Mouse (Mus musculus): Measurements from ENCODE around the gene Zfp961. TPM values are rescaled to one million over a fixed set of nuclear protein-coding genes. Genes with fewer than 3 reads are reported as not detected.
"Not testable (repeated sequence)": the region's sequence is repeated elsewhere in the genome, so short reads cannot be mapped to it uniquely, and the experiment has no call there.

Zfp961 gene
- polyA plus RNA-seq (2014; fragmentation: Nextera tagmentation; extraction: Ambion mirVana) = 30.9 and 32.1 TPM in 2 replicates

GRCm38 (mm10) chr8:71950482-71951221, at the start of gene Zfp961:
Gene Zfp961, plus strand, starts transcription at chr8:71951038.
- no peaks in the 10 kb centered on the region for H3K4me1 ChIP-seq (ENCODE audit: control insufficient read depth, insufficient read depth, low read length)
- peak within 1 kb of the TSS; percentile 70 for H3K9ac ChIP-seq (replicated peaks; ENCODE audit: low read length)
- H3K4me2 ChIP-seq (ENCODE audit: low read depth, low read length) = peak within 1 kb of the TSS; percentile 55
- DNase-seq (ENCODE audit: low spot score) (peak; percentile 99), ATAC-seq (replicated peaks; ENCODE audit: insufficient number of reproducible peaks, low FRiP score, low TSS enrichment, low read depth) (peak; percentile 100)
- no peaks in the 10 kb centered on the region for H3K27me3 ChIP-seq (ENCODE audit: control insufficient read depth, insufficient read depth, low read length)
- WGBS = 4% methylated on average over 34 of the region's 34 CpGs
- H3K27ac ChIP-seq (replicated peaks; ENCODE audit: low read depth, low read length) = 0 out of 2 replicates have a peak within 1 kb of the TSS, but pooled peaks have one; percentile 48
- H3K36me3 ChIP-seq (replicated peaks; ENCODE audit: control insufficient read depth, insufficient read depth, low read depth, low read length) = peaks cover 3% of the 10 kb centered on the region
- H3K4me3 ChIP-seq (ENCODE audit: low read depth, low read length) = peak within 1 kb of the TSS; percentile 68
- no peaks in the 10 kb centered on the region for H3K9me3 ChIP-seq (replicated peaks; ENCODE audit: control insufficient read depth, low read length)

GRCm38 (mm10) chr8:71903084-71903483, 47.8 kb upstream of the Zfp961 start:
- not testable (repeated sequence) for ATAC-seq (replicated peaks; ENCODE audit: insufficient number of reproducible peaks, low FRiP score, low TSS enrichment, low read depth); H3K27me3 ChIP-seq (ENCODE audit: control insufficient read depth, insufficient read depth, low read length); H3K9me3 ChIP-seq (replicated peaks; ENCODE audit: control insufficient read depth, low read length); H3K4me2 ChIP-seq (ENCODE audit: low read depth, low read length); DNase-seq (ENCODE audit: low spot score); H3K9ac ChIP-seq (replicated peaks; ENCODE audit: low read length); H3K4me1 ChIP-seq (ENCODE audit: control insufficient read depth, insufficient read depth, low read length); H3K4me3 ChIP-seq (ENCODE audit: low read depth, low read length); H3K27ac ChIP-seq (replicated peaks; ENCODE audit: low read depth, low read length); H3K36me3 ChIP-seq (replicated peaks; ENCODE audit: control insufficient read depth, insufficient read depth, low read depth, low read length)
- WGBS = 74% methylated on average over 1 of the region's 1 CpGs

- Histone ChIP-seq H3K4me3 (ENCODE audit: low read depth, low read length) (no peak overlapping the region), H3K4me2 (ENCODE audit: low read depth, low read length) (no peak overlapping the region), H3K9ac (replicated peaks; ENCODE audit: low read length) (no peak overlapping the region), H3K9me3 (replicated peaks; ENCODE audit: control insufficient read depth, low read length) (no peaks in the 10 kb centered on the region), H3K27ac (replicated peaks; ENCODE audit: low read depth, low read length) (no peak overlapping the region), H3K36me3 (replicated peaks; ENCODE audit: control insufficient read depth, insufficient read depth, low read depth, low read length) (no peaks in the 10 kb centered on the region), H3K27me3 (ENCODE audit: control insufficient read depth, insufficient read depth, low read length) (no peaks in the 10 kb centered on the region), H3K4me1 (ENCODE audit: control insufficient read depth, insufficient read depth, low read length) (no peaks in the 10 kb centered on the region)
- WGBS = 88% methylated on average over 1 of the region's 1 CpGs
- ATAC-seq (replicated peaks; ENCODE audit: insufficient number of reproducible peaks, low FRiP score, low TSS enrichment, low read depth) (no peak), DNase-seq (ENCODE audit: low spot score) (no peak)
Measured at GRCm38 (mm10) chr8:71906809-71907208, 44.0 kb upstream of the Zfp961 start.

- 93% methylated on average over 5 of the region's 5 CpGs for WGBS
- Histone ChIP-seq H3K27ac (replicated peaks; ENCODE audit: low read depth, low read length) (peak overlapping the region; percentile 97; the same call in 1 of the 2 replicates), H3K4me3 (ENCODE audit: low read depth, low read length) (peak overlapping the region; percentile 70)
Measured at GRCm38 (mm10) chr8:71907798-71908257, 43.0 kb upstream of the Zfp961 start.

GRCm38 (mm10) chr8:71908309-71909261, 42.3 kb upstream of the Zfp961 start, which contains the start of the genes Zfp882 and Zfp617:
Gene Zfp882, plus strand, starts transcription at chr8:71908608.
Gene Zfp617, plus strand, starts transcription at chr8:71908635.
- Histone ChIP-seq H3K9me3 (replicated peaks; ENCODE audit: control insufficient read depth, low read length) (no peaks in the 10 kb centered on the region), H3K36me3 (replicated peaks; ENCODE audit: control insufficient read depth, insufficient read depth, low read depth, low read length) (no peaks in the 10 kb centered on the region), H3K4me1 (ENCODE audit: control insufficient read depth, insufficient read depth, low read length) (no peaks in the 10 kb centered on the region), H3K27me3 (ENCODE audit: control insufficient read depth, insufficient read depth, low read length) (no peaks in the 10 kb centered on the region), H3K27ac (replicated peaks; ENCODE audit: low read depth, low read length) (peak within 1 kb of the TSS; percentile 97), H3K4me2 (ENCODE audit: low read depth, low read length) (peak within 1 kb of the TSS; percentile 64), H3K9ac (replicated peaks; ENCODE audit: low read length) (peak within 1 kb of the TSS; percentile 98), H3K4me3 (ENCODE audit: low read depth, low read length) (peak within 1 kb of the TSS; percentile 70)
- ATAC-seq (replicated peaks; ENCODE audit: insufficient number of reproducible peaks, low FRiP score, low TSS enrichment, low read depth) (peak; percentile 97), DNase-seq (ENCODE audit: low spot score) (peak; percentile 89)
- WGBS = 6% methylated on average over 47 of the region's 47 CpGs

More at GRCm38 (mm10) chr8:71907798-71908257, 43.0 kb upstream of the Zfp961 start:
- DNase-seq (ENCODE audit: low spot score) (no peak), ATAC-seq (replicated peaks; ENCODE audit: insufficient number of reproducible peaks, low FRiP score, low TSS enrichment, low read depth) (no peak)
- H3K27me3 ChIP-seq (ENCODE audit: control insufficient read depth, insufficient read depth, low read length) = no peaks in the 10 kb centered on the region
- peak overlapping the region; percentile 64; the same call in 1 of the 2 replicates for H3K4me2 ChIP-seq (ENCODE audit: low read depth, low read length)
- H3K9me3 ChIP-seq (replicated peaks; ENCODE audit: control insufficient read depth, low read length) = no peaks in the 10 kb centered on the region
- no peak overlapping the region; the same call in 1 of the 2 replicates for H3K9ac ChIP-seq (replicated peaks; ENCODE audit: low read length)
- H3K4me1 ChIP-seq (ENCODE audit: control insufficient read depth, insufficient read depth, low read length) = no peaks in the 10 kb centered on the region
- H3K36me3 ChIP-seq (replicated peaks; ENCODE audit: control insufficient read depth, insufficient read depth, low read depth, low read length) = no peaks in the 10 kb centered on the region

GRCm38 (mm10) chr8:71912286-71912685, 38.6 kb upstream of the Zfp961 start:
- H3K4me1 ChIP-seq (ENCODE audit: control insufficient read depth, insufficient read depth, low read length) = no peaks in the 10 kb centered on the region
- H3K36me3 ChIP-seq (replicated peaks; ENCODE audit: control insufficient read depth, insufficient read depth, low read depth, low read length) = peaks cover 11% of the 10 kb centered on the region
- 80% methylated on average over 2 of the region's 2 CpGs for WGBS
- no peak overlapping the region for H3K4me3 ChIP-seq (ENCODE audit: low read depth, low read length)
- DNase-seq (ENCODE audit: low spot score) (no peak), ATAC-seq (replicated peaks; ENCODE audit: insufficient number of reproducible peaks, low FRiP score, low TSS enrichment, low read depth) (no peak)
- no peak overlapping the region for H3K4me2 ChIP-seq (ENCODE audit: low read depth, low read length)
- no peak overlapping the region for H3K9ac ChIP-seq (replicated peaks; ENCODE audit: low read length)
- no peaks in the 10 kb centered on the region for H3K9me3 ChIP-seq (replicated peaks; ENCODE audit: control insufficient read depth, low read length)
- H3K27ac ChIP-seq (replicated peaks; ENCODE audit: low read depth, low read length) = no peak overlapping the region
- no peaks in the 10 kb centered on the region for H3K27me3 ChIP-seq (ENCODE audit: control insufficient read depth, insufficient read depth, low read length)

- H3K4me2 ChIP-seq (ENCODE audit: low read depth, low read length) = peak overlapping the region; percentile 49
- no peaks in the 10 kb centered on the region for H3K4me1 ChIP-seq (ENCODE audit: control insufficient read depth, insufficient read depth, low read length)
- H3K27ac ChIP-seq (replicated peaks; ENCODE audit: low read depth, low read length) = peak overlapping the region; percentile 97
- ATAC-seq (replicated peaks; ENCODE audit: insufficient number of reproducible peaks, low FRiP score, low TSS enrichment, low read depth) (peak; percentile 100), DNase-seq (ENCODE audit: low spot score) (peak; percentile 96)
- no peaks in the 10 kb centered on the region for H3K9me3 ChIP-seq (replicated peaks; ENCODE audit: control insufficient read depth, low read length)
- H3K36me3 ChIP-seq (replicated peaks; ENCODE audit: control insufficient read depth, insufficient read depth, low read depth, low read length) = no peaks in the 10 kb centered on the region
- H3K9ac ChIP-seq (replicated peaks; ENCODE audit: low read length) = peak overlapping the region; percentile 89
- H3K4me3 ChIP-seq (ENCODE audit: low read depth, low read length) = peak overlapping the region; percentile 73
- no peaks in the 10 kb centered on the region for H3K27me3 ChIP-seq (ENCODE audit: control insufficient read depth, insufficient read depth, low read length)
- WGBS = under 1% methylated on average over 57 of the region's 57 CpGs
Measured at GRCm38 (mm10) chr8:71922567-71923401, 28.1 kb upstream of the Zfp961 start.
